Mouse (Mus musculus) myocyte (in vitro differentiated cells): ENCODE data around the gene Cdk18.

Experiments used
- CEBPB ChIP-seq: IDR thresholded peaks from 2 replicates; pipeline ENCODE4 v1.6.1; 2011; ENCODE audit warnings: mild to moderate bottlenecking, moderate library complexity; ENCODE audit not compliant: poor library complexity, insufficient read depth, severe bottlenecking
- MAX ChIP-seq: IDR thresholded peaks from one replicate; pipeline ENCODE4 v1.6.1; 2011; ENCODE audit warnings: low read depth, mild to moderate bottlenecking, control low read depth
- MYOD1 ChIP-seq, 3 experiments: IDR thresholded peaks; one replicate each; pipeline ENCODE4 v1.6.1; 2011; ENCODE audit warnings: control low read depth in 2 of 3, low read depth in 2 of 3, mild to moderate bottlenecking in 2 of 3, moderate library complexity in 1 of 3; ENCODE audit not compliant: insufficient read length in 2 of 3, control insufficient read depth in 1 of 3
- POLR2A ChIP-seq: IDR thresholded peaks from one replicate; pipeline ENCODE4 v1.6.1; 2011; ENCODE audit warnings: low read depth, mild to moderate bottlenecking, control low read depth, moderate library complexity; ENCODE audit not compliant: insufficient read length
- REST ChIP-seq: IDR thresholded peaks from one replicate; pipeline ENCODE4 v1.6.1; 2011; ENCODE audit warnings: mild to moderate bottlenecking, control low read depth, moderate library complexity; ENCODE audit not compliant: insufficient read depth, insufficient read length
- TCF3 ChIP-seq: IDR thresholded peaks from one replicate; pipeline ENCODE4 v1.6.1; 2011; ENCODE audit warnings: low read depth, control low read depth; ENCODE audit not compliant: insufficient read length
- USF1 ChIP-seq: IDR thresholded peaks from one replicate; pipeline ENCODE4 v1.6.1; 2011; ENCODE audit warnings: low read depth, mild to moderate bottlenecking, control low read depth, moderate library complexity

GRCm38 (mm10) chr1:132109368-132109767, 30.1 kb downstream of the Cdk18 start:
- no peak for TF ChIP-seq REST
- no peak for TF ChIP-seq POLR2A
- no peak for TF ChIP-seq CEBPB
- no peak for TF ChIP-seq MAX
- no peak for TF ChIP-seq MYOD1 (IDR thresholded peaks at IDR 0.05; ENCODE audit: control insufficient read depth in 1 of 3, insufficient read length in 2 of 3, low read depth in 2 of 3)
- no peak for TF ChIP-seq TCF3
- TF ChIP-seq USF1 = no peak
